Mouse (Mus musculus): ENCODE results near the gene Smyd1.

- TF ChIP-seq CTCF (IDR thresholded peaks at IDR 0.05) (no peak), EP300 (IDR thresholded peaks at IDR 0.05; ENCODE audit: insufficient read depth, low read depth, low read length) (no peak)
Measured at GRCm38 (mm10) chr6:71242811-71243210, 79.2 kb downstream of the Smyd1 start.
